Mouse (Mus musculus) thymus, postnatal 0 days (tissue): ENCODE data around the gene Gm6812. TPM values are rescaled to one million over a fixed set of nuclear protein-coding genes. Genes with fewer than 3 reads are reported as not detected.
"Not testable (repeated sequence)": the region's sequence is repeated elsewhere in the genome, so short reads cannot be mapped to it uniquely, and the experiment has no call there.

Experiments used
- DNase-seq: peaks from one replicate; pipeline ENCODE4 v3.0.0-alpha.2; 2015; ENCODE audit warnings: low spot score
- polyA plus RNA-seq: library from polyadenylated mRNA; unstranded; fragments of >200 nt; fragmentation: Nextera tagmentation; extraction: Ambion mirVana; gene quantifications from 2 replicates; pipeline ENCODE4 v1.2.1, GENCODE M21; 2015

Gm6812 gene
- polyA plus RNA-seq, result not detected in 2 replicates

GRCm38 (mm10) chrX:68892953-68893352 is at the start of gene Gm6812:
TSS of gene Gm6812 (minus strand) at chrX:68893053.
- DNase-seq, result not testable (repeated sequence)

DNA sequence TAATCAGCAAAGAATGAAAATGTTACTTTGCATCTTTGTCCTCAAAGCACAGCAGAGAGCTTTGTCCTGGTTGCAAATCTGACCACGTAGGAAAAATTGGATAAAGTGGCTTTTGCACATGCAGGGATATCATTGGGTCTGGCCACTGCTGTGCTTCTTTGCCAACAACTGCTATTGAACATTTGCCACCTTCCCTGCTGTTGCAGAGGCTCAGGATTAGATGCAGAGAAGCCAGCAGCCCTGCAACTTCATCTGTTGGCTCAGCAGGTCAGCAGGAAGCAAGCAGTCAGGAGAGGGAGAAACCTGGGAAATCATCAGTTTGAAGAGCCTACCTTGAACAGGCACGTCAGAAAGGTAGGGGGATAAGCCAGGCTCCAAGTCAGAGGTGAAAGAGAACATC is 27.7 kb downstream of the Gm6812 start:
- DNase-seq, result no peak

Other genes with a start within 250 kb of the Gm6812 start
- gene Fmr1, start 214.5 kb downstream of the Gm6812 start, polyA plus RNA-seq, result 35.6 and 43.4 TPM in 2 replicates
- not detected in 2 replicates for gene Fmr1nb, start 131.2 kb downstream of the Gm6812 start, polyA plus RNA-seq
- gene Gm14698, start 72.0 kb downstream of the Gm6812 start, polyA plus RNA-seq, result 2.8 and 4.1 TPM in 2 replicates